Mouse (Mus musculus): ENCODE measurements around the gene Samd8. TPM values are rescaled to one million over a fixed set of nuclear protein-coding genes. Genes with fewer than 3 reads are reported as not detected.
A peak's percentile ranks its signal among the peaks of the same experiment; 100 is the strongest.

Gene Samd8
- polyA plus RNA-seq, 1 experiment from 2014 or later, result 12.5 TPM

GRCm38 (mm10) chr14:21719646-21720383 lies 30.5 kb upstream of the Samd8 start:
- H3K27ac ChIP-seq (ENCODE audit: low read depth, low read length), result no peak overlapping the region
- H3K4me2 ChIP-seq (ENCODE audit: low read depth, low read length, severe bottlenecking), result no peak overlapping the region
- no peak for ATAC-seq (replicated peaks; ENCODE audit: low FRiP score)
- no peak for DNase-seq (ENCODE audit: low spot score)
- H3K9ac ChIP-seq (ENCODE audit: low read length), result no peak overlapping the region
- no peak overlapping the region for H3K4me3 ChIP-seq (ENCODE audit: low read depth, low read length)
- H3K27me3 ChIP-seq (ENCODE audit: control insufficient read depth, insufficient read depth, low read length), result no peaks in the 10 kb centered on the region; the same call in 1 of the 2 replicates
- H3K36me3 ChIP-seq (ENCODE audit: control insufficient read depth, insufficient read depth, low read length), result no peaks in the 10 kb centered on the region
- WGBS, result 63% methylated on average over 17 of the region's 17 CpGs
- H3K4me1 ChIP-seq (replicated peaks; ENCODE audit: control insufficient read depth, insufficient read depth, low read length), result peaks cover 2% of the 10 kb centered on the region
- no peaks in the 10 kb centered on the region; the same call in 1 of the 2 replicates for H3K9me3 ChIP-seq (ENCODE audit: control insufficient read depth, low read length)

- peaks cover 2% of the 10 kb centered on the region for H3K4me1 ChIP-seq (replicated peaks; ENCODE audit: control insufficient read depth, insufficient read depth, low read length)
- no peaks in the 10 kb centered on the region; the same call in 1 of the 2 replicates for H3K9me3 ChIP-seq (ENCODE audit: control insufficient read depth, low read length)
- H3K27ac ChIP-seq (ENCODE audit: low read depth, low read length), result no peak overlapping the region
- ATAC-seq (replicated peaks; ENCODE audit: low FRiP score), result no peak
- 81% methylated on average over 4 of the region's 4 CpGs for WGBS
- no peaks in the 10 kb centered on the region; the same call in 1 of the 2 replicates for H3K27me3 ChIP-seq (ENCODE audit: control insufficient read depth, insufficient read depth, low read length)
- H3K36me3 ChIP-seq (ENCODE audit: control insufficient read depth, insufficient read depth, low read length), result no peaks in the 10 kb centered on the region
- no peak overlapping the region for H3K4me2 ChIP-seq (ENCODE audit: low read depth, low read length, severe bottlenecking)
- DNase-seq (ENCODE audit: low spot score), result no peak
- H3K4me3 ChIP-seq (ENCODE audit: low read depth, low read length), result no peak overlapping the region
- no peak overlapping the region for H3K9ac ChIP-seq (ENCODE audit: low read length)
These were observed 29.7 kb upstream of the Samd8 start for GRCm38 (mm10) chr14:21720430-21721205.

GRCm38 (mm10) chr14:21722021-21722698 lies 28.2 kb upstream of the Samd8 start:
- no peak overlapping the region for H3K4me2 ChIP-seq (ENCODE audit: low read depth, low read length, severe bottlenecking)
- ATAC-seq (replicated peaks; ENCODE audit: low FRiP score) (no peak), DNase-seq (ENCODE audit: low spot score) (no peak)
- peaks cover 2% of the 10 kb centered on the region for H3K4me1 ChIP-seq (replicated peaks; ENCODE audit: control insufficient read depth, insufficient read depth, low read length)
- H3K9me3 ChIP-seq (ENCODE audit: control insufficient read depth, low read length), result no peaks in the 10 kb centered on the region; the same call in 1 of the 2 replicates
- H3K36me3 ChIP-seq (ENCODE audit: control insufficient read depth, insufficient read depth, low read length), result no peaks in the 10 kb centered on the region
- 46% methylated on average over 8 of the region's 8 CpGs for WGBS
- H3K9ac ChIP-seq (ENCODE audit: low read length), result no peak overlapping the region
- no peak overlapping the region for H3K4me3 ChIP-seq (ENCODE audit: low read depth, low read length)
- no peaks in the 10 kb centered on the region; the same call in 1 of the 2 replicates for H3K27me3 ChIP-seq (ENCODE audit: control insufficient read depth, insufficient read depth, low read length)
- H3K27ac ChIP-seq (ENCODE audit: low read depth, low read length), result no peak overlapping the region

DNA sequence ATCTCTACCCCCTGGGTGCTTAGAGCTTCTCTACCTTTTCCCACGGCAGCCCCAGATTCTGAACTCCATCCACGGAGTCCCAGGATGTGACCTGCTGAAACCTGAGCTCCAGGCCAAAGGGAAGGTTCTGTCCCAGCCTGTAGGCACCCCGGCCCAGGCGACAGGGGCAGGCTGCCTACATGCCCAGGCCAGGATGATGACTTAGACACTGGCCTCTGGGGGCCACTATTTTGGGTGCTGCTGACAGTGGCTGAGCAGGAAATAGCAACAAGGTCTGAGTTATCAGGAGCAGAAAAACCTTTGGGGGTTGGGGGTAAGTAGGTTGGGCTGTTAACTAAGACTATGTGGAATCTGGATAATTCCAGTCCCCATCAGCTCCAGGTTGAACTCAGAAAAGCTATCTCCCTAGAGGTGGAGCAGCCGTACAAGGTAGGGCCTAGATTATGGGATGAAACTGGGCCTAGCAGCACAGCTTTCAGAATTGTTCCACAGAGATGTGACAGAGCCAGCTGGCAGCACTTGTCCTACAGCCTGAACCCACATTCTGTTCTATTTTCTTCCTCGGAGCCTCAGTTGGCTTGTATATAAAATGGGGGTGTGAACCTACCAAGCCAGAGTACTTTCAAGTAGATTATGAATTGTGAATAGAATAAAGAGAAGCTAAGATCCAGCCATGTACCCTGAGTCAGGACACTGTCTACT lies 21.1 kb upstream of the Samd8 start:
- H3K4me1 ChIP-seq (replicated peaks; ENCODE audit: control insufficient read depth, insufficient read depth, low read length), result no peaks in the 10 kb centered on the region
- ATAC-seq (replicated peaks; ENCODE audit: low FRiP score) (no peak), DNase-seq (ENCODE audit: low spot score) (no peak)
- H3K4me2 ChIP-seq (ENCODE audit: low read depth, low read length, severe bottlenecking), result no peak overlapping the region
- H3K4me3 ChIP-seq (ENCODE audit: low read depth, low read length), result no peak overlapping the region
- H3K9ac ChIP-seq (ENCODE audit: low read length), result no peak overlapping the region
- H3K36me3 ChIP-seq (ENCODE audit: control insufficient read depth, insufficient read depth, low read length), result no peaks in the 10 kb centered on the region
- no peaks in the 10 kb centered on the region for H3K27me3 ChIP-seq (ENCODE audit: control insufficient read depth, insufficient read depth, low read length)
- H3K27ac ChIP-seq (ENCODE audit: low read depth, low read length), result no peak overlapping the region
- 80% methylated on average over 6 of the region's 6 CpGs for WGBS
- H3K9me3 ChIP-seq (ENCODE audit: control insufficient read depth, low read length), result no peaks in the 10 kb centered on the region

GRCm38 (mm10) chr14:21729936-21730335 lies 20.4 kb upstream of the Samd8 start:
- no peak overlapping the region for H3K4me2 ChIP-seq (ENCODE audit: low read depth, low read length, severe bottlenecking)
- 92% methylated on average over 4 of the region's 4 CpGs for WGBS
- H3K4me1 ChIP-seq (replicated peaks; ENCODE audit: control insufficient read depth, insufficient read depth, low read length), result no peaks in the 10 kb centered on the region
- no peak for ATAC-seq (replicated peaks; ENCODE audit: low FRiP score)
- no peaks in the 10 kb centered on the region for H3K27me3 ChIP-seq (ENCODE audit: control insufficient read depth, insufficient read depth, low read length)
- H3K27ac ChIP-seq (ENCODE audit: low read depth, low read length), result no peak overlapping the region
- no peak overlapping the region for H3K9ac ChIP-seq (ENCODE audit: low read length)
- DNase-seq (ENCODE audit: low spot score), result no peak
- H3K9me3 ChIP-seq (ENCODE audit: control insufficient read depth, low read length), result no peaks in the 10 kb centered on the region
- H3K36me3 ChIP-seq (ENCODE audit: control insufficient read depth, insufficient read depth, low read length), result no peaks in the 10 kb centered on the region
- H3K4me3 ChIP-seq (ENCODE audit: low read depth, low read length), result no peak overlapping the region

DNA sequence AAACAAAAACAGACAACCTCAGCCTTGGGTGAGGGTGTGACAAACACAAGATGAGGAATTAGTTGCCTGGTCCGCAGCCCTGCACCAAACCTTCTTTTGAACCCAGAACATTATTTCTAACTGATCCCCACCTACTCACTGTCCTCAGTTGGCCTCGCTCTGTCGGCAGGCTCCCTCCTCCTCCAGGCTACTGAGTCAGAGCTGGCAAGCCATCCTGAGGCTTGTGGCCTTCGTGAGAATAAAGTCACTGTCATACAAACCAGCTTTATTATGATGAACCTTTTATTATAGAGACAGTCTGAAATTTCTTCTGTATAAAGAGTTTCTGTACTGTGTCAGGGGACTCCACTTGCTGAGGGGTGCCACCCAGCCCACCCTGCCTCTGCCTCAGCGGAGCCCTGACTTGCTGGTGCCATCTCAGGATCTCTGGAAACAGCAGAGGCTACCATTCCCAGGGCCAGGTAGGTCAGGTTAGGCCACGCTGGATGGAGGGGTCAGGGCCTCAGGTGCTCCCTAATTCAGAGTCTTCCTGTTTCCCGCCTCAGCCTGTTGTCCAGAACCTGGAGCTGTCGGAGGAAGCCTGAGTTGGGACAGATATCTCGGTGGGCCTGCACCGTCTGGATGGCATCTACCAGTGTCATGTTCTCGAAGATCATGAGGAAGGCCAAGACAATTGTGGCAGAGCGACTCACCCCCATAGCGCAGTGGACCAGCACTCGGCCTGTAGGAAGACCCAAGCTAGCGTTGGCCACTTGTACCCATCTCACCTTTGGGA lies 17.0 kb upstream of the Samd8 start:
- WGBS, result 92% methylated on average over 15 of the region's 15 CpGs
- Histone ChIP-seq H3K27me3 (ENCODE audit: control insufficient read depth, insufficient read depth, low read length) (no peaks in the 10 kb centered on the region), H3K27ac (ENCODE audit: low read depth, low read length) (no peak overlapping the region), H3K9me3 (ENCODE audit: control insufficient read depth, low read length) (no peaks in the 10 kb centered on the region), H3K36me3 (ENCODE audit: control insufficient read depth, insufficient read depth, low read length) (no peaks in the 10 kb centered on the region), H3K9ac (ENCODE audit: low read length) (no peak overlapping the region), H3K4me1 (replicated peaks; ENCODE audit: control insufficient read depth, insufficient read depth, low read length) (no peaks in the 10 kb centered on the region), H3K4me2 (ENCODE audit: low read depth, low read length, severe bottlenecking) (no peak overlapping the region), H3K4me3 (ENCODE audit: low read depth, low read length) (no peak overlapping the region)
- no peak for ATAC-seq (replicated peaks; ENCODE audit: low FRiP score)
- DNase-seq (ENCODE audit: low spot score), result peak; percentile 41

DNA sequence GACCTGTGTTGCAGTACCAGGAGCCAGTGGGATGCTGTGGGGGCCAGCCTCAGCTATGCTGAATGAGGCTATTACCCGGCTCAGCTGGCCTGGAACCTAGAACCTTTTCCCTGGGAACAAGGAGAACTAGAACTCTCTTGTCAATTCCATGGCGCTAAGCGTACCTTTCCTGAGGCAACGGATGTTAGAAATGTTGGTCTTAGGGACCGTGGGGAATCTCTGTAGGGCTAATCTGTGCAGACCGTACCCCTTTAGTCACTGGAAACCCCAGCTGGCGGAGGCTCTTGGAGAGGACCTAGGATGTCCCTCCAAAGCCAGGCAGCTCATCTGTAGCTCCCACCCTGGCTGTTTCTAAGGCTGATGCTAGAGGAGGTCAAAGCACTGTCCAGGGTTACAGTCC lies 10.0 kb upstream of the Samd8 start:
- Histone ChIP-seq H3K27ac (ENCODE audit: low read depth, low read length) (no peak overlapping the region), H3K4me1 (replicated peaks; ENCODE audit: control insufficient read depth, insufficient read depth, low read length) (no peaks in the 10 kb centered on the region), H3K4me2 (ENCODE audit: low read depth, low read length, severe bottlenecking) (no peak overlapping the region), H3K9me3 (ENCODE audit: control insufficient read depth, low read length) (no peaks in the 10 kb centered on the region), H3K36me3 (ENCODE audit: control insufficient read depth, insufficient read depth, low read length) (no peaks in the 10 kb centered on the region), H3K9ac (ENCODE audit: low read length) (no peak overlapping the region), H3K27me3 (ENCODE audit: control insufficient read depth, insufficient read depth, low read length) (no peaks in the 10 kb centered on the region), H3K4me3 (ENCODE audit: low read depth, low read length) (no peak overlapping the region)
- DNase-seq (ENCODE audit: low spot score), result peak; percentile 36
- WGBS, result 92% methylated on average over 7 of the region's 7 CpGs
- no peak for ATAC-seq (replicated peaks; ENCODE audit: low FRiP score)

Data from forebrain, embryonic 11.5 days (tissue).